Mouse (Mus musculus): Measurements from ENCODE around the gene Slc7a1. TPM values are rescaled to one million over a fixed set of nuclear protein-coding genes. Genes with fewer than 3 reads are reported as not detected.
A peak's percentile ranks its signal among the peaks of the same experiment; 100 is the strongest.

The Slc7a1 gene
- polyA plus RNA-seq, 1 experiment from 2014 or later = 13.2 TPM

GRCm38 (mm10) chr5:148357168-148357567 is 42.5 kb downstream of the Slc7a1 start:
- Histone ChIP-seq H3K27me3 (ENCODE audit: low read depth, poor library complexity, severe bottlenecking) (no peaks in the 10 kb centered on the region), H3K4me3 (no peak overlapping the region), H3K9me3 (replicated peaks) (no peaks in the 10 kb centered on the region), H3K4me1 (peaks cover 32% of the 10 kb centered on the region), H3K36me3 (peaks cover 9% of the 10 kb centered on the region; the same call in 1 of the 2 replicates), H3K27ac (no peak overlapping the region)
- 91% methylated on average over 6 of the region's 6 CpGs for WGBS
- no peak for DNase-seq (ENCODE audit: low spot score)

- Histone ChIP-seq H3K4me3 (no peak overlapping the region), H3K4me1 (peaks cover 19% of the 10 kb centered on the region), H3K27ac (no peak overlapping the region), H3K9me3 (replicated peaks) (no peaks in the 10 kb centered on the region), H3K27me3 (ENCODE audit: low read depth, poor library complexity, severe bottlenecking) (no peaks in the 10 kb centered on the region), H3K36me3 (peaks cover 12% of the 10 kb centered on the region; the same call in 1 of the 2 replicates)
- DNase-seq (ENCODE audit: low spot score) = no peak
- 93% methylated on average over 3 of the region's 3 CpGs for WGBS
These were observed 43.9 kb downstream of the Slc7a1 start for GRCm38 (mm10) chr5:148355822-148356221.

- DNase-seq (ENCODE audit: low spot score) = no peak
- H3K27ac ChIP-seq = 0 out of 2 replicates have a peak overlapping the region, but pooled peaks have one; percentile 3
- no peaks in the 10 kb centered on the region for H3K9me3 ChIP-seq (replicated peaks)
- peaks cover 12% of the 10 kb centered on the region; the same call in 1 of the 2 replicates for H3K36me3 ChIP-seq
- H3K4me3 ChIP-seq = no peak overlapping the region
- peaks cover 26% of the 10 kb centered on the region for H3K4me1 ChIP-seq
- H3K27me3 ChIP-seq (ENCODE audit: low read depth, poor library complexity, severe bottlenecking) = no peaks in the 10 kb centered on the region
- 69% methylated on average over 8 of the region's 8 CpGs for WGBS
These were observed 45.2 kb downstream of the Slc7a1 start for GRCm38 (mm10) chr5:148354536-148354935.

GRCm38 (mm10) chr5:148353429-148353828 is 46.3 kb downstream of the Slc7a1 start:
- WGBS = 76% methylated on average over 16 of the region's 16 CpGs
- DNase-seq (ENCODE audit: low spot score) = no peak
- Histone ChIP-seq H3K27me3 (ENCODE audit: low read depth, poor library complexity, severe bottlenecking) (no peaks in the 10 kb centered on the region), H3K4me1 (peaks cover 34% of the 10 kb centered on the region), H3K9me3 (replicated peaks) (no peaks in the 10 kb centered on the region), H3K36me3 (peaks cover 11% of the 10 kb centered on the region; the same call in 1 of the 2 replicates), H3K4me3 (no peak overlapping the region), H3K27ac (no peak overlapping the region)

- Histone ChIP-seq H3K27me3 (ENCODE audit: low read depth, poor library complexity, severe bottlenecking) (no peaks in the 10 kb centered on the region), H3K4me3 (no peak overlapping the region), H3K36me3 (peaks cover 10% of the 10 kb centered on the region; the same call in 1 of the 2 replicates), H3K4me1 (peaks cover 36% of the 10 kb centered on the region), H3K27ac (peak overlapping the region; percentile 47; the same call in 1 of the 2 replicates), H3K9me3 (replicated peaks) (no peaks in the 10 kb centered on the region)
- peak; percentile 63 for DNase-seq (ENCODE audit: low spot score)
- WGBS = 46% methylated on average over 15 of the region's 15 CpGs
These were observed 50.2 kb downstream of the Slc7a1 start for GRCm38 (mm10) chr5:148349327-148350011.

- H3K27me3 ChIP-seq (ENCODE audit: low read depth, poor library complexity, severe bottlenecking) = no peaks in the 10 kb centered on the region
- H3K4me1 ChIP-seq = peaks cover 25% of the 10 kb centered on the region
- H3K4me3 ChIP-seq = no peak overlapping the region
- H3K9me3 ChIP-seq (replicated peaks) = no peaks in the 10 kb centered on the region
- no peak overlapping the region for H3K27ac ChIP-seq
- 66% methylated on average over 8 of the region's 8 CpGs for WGBS
- H3K36me3 ChIP-seq = peaks cover 10% of the 10 kb centered on the region
- DNase-seq (ENCODE audit: low spot score) = no peak
These were observed 51.6 kb downstream of the Slc7a1 start for GRCm38 (mm10) chr5:148348153-148348552.

- H3K4me3 ChIP-seq = no peak overlapping the region
- 76% methylated on average over 8 of the region's 8 CpGs for WGBS
- peaks cover 7% of the 10 kb centered on the region for H3K36me3 ChIP-seq
- H3K27me3 ChIP-seq (ENCODE audit: low read depth, poor library complexity, severe bottlenecking) = no peaks in the 10 kb centered on the region
- DNase-seq (ENCODE audit: low spot score) = no peak
- no peaks in the 10 kb centered on the region for H3K9me3 ChIP-seq (replicated peaks)
- H3K27ac ChIP-seq = no peak overlapping the region
- H3K4me1 ChIP-seq = peaks cover 37% of the 10 kb centered on the region
These were observed 53.2 kb downstream of the Slc7a1 start for GRCm38 (mm10) chr5:148346543-148346942.

- DNase-seq (ENCODE audit: low spot score) = no peak
- Histone ChIP-seq H3K27ac (no peak overlapping the region), H3K27me3 (ENCODE audit: low read depth, poor library complexity, severe bottlenecking) (no peaks in the 10 kb centered on the region), H3K4me1 (peaks cover 29% of the 10 kb centered on the region), H3K36me3 (peaks cover 7% of the 10 kb centered on the region), H3K9me3 (replicated peaks) (no peaks in the 10 kb centered on the region), H3K4me3 (no peak overlapping the region)
- WGBS = 89% methylated on average over 5 of the region's 5 CpGs
These were observed 55.3 kb downstream of the Slc7a1 start for GRCm38 (mm10) chr5:148344374-148344773.

- H3K27ac ChIP-seq = peak overlapping the region; percentile 69
- no peaks in the 10 kb centered on the region for H3K9me3 ChIP-seq (replicated peaks)
- DNase-seq (ENCODE audit: low spot score) = peak; percentile 61
- peaks cover 7% of the 10 kb centered on the region for H3K36me3 ChIP-seq
- H3K27me3 ChIP-seq (ENCODE audit: low read depth, poor library complexity, severe bottlenecking) = no peaks in the 10 kb centered on the region
- peaks cover 18% of the 10 kb centered on the region for H3K4me1 ChIP-seq
- WGBS = 32% methylated on average over 26 of the region's 26 CpGs
- H3K4me3 ChIP-seq = peak overlapping the region; percentile 42
These were observed 57.5 kb downstream of the Slc7a1 start for GRCm38 (mm10) chr5:148342061-148342741.

- Histone ChIP-seq H3K27ac (no peak overlapping the region), H3K4me3 (no peak overlapping the region), H3K4me1 (peaks cover 18% of the 10 kb centered on the region), H3K27me3 (ENCODE audit: low read depth, poor library complexity, severe bottlenecking) (no peaks in the 10 kb centered on the region), H3K36me3 (peaks cover 23% of the 10 kb centered on the region), H3K9me3 (replicated peaks) (no peaks in the 10 kb centered on the region)
- DNase-seq (ENCODE audit: low spot score) = no peak
- WGBS = 90% methylated on average over 5 of the region's 5 CpGs
These were observed 60.6 kb downstream of the Slc7a1 start for GRCm38 (mm10) chr5:148339126-148339525.

GRCm38 (mm10) chr5:148332622-148332974 is 67.1 kb downstream of the Slc7a1 start:
- H3K4me1 ChIP-seq = peaks cover 2% of the 10 kb centered on the region; the same call in 1 of the 2 replicates
- peak; percentile 76 for DNase-seq (ENCODE audit: low spot score)
- H3K4me3 ChIP-seq = no peak overlapping the region
- no peak overlapping the region for H3K27ac ChIP-seq
- peaks cover 51% of the 10 kb centered on the region for H3K36me3 ChIP-seq
- H3K27me3 ChIP-seq (ENCODE audit: low read depth, poor library complexity, severe bottlenecking) = no peaks in the 10 kb centered on the region
- no peaks in the 10 kb centered on the region for H3K9me3 ChIP-seq (replicated peaks)
- 37% methylated on average over 8 of the region's 8 CpGs for WGBS

GRCm38 (mm10) chr5:148331926-148332621 is 67.6 kb downstream of the Slc7a1 start:
- Histone ChIP-seq H3K27ac (no peak overlapping the region), H3K36me3 (peaks cover 50% of the 10 kb centered on the region), H3K4me3 (no peak overlapping the region), H3K9me3 (replicated peaks) (no peaks in the 10 kb centered on the region), H3K27me3 (ENCODE audit: low read depth, poor library complexity, severe bottlenecking) (no peaks in the 10 kb centered on the region), H3K4me1 (peaks cover 2% of the 10 kb centered on the region; the same call in 1 of the 2 replicates)
- 90% methylated on average over 18 of the region's 18 CpGs for WGBS
- DNase-seq (ENCODE audit: low spot score) = no peak
